Mouse (Mus musculus): ENCODE measurements at regions not wholly inside any gene's neighbourhood (a gene's known extent, or its start where the extent isn't known, plus 50 kb on each side); places are given as distances from the start of the nearest gene placed in this dataset.

DNA sequence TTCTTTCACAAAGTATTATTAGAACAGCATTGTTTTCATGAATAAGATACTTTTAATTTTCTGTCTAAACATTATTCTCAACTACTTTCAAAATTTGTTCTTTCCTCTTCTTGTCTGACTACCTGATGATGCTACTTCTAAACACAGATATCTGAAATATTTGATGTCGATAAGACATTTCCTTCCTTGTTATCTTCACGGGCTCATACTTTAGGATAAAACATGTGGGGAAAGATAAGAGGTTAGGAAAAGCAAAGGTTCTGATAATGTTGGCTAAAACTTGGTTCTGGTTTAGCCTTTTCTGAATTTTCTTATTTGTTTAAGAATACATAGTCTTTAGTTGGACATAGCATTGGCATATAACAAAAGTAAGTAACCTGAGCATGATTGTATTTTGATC lies 630.3 kb upstream of the Mdga2 start:
- TF ChIP-seq GATA1 (IDR thresholded peaks at IDR 0.05; ENCODE audit: borderline replicate concordance, low read length): no peak
- TF ChIP-seq FLI1 (IDR thresholded peaks at IDR 0.05; ENCODE audit: low read length): no peak

Data from megakaryocyte, embryonic 14.5 days (primary cell).